Mouse (Mus musculus): ENCODE measurements around the gene Padi4. TPM values are rescaled to one million over a fixed set of nuclear protein-coding genes. Genes with fewer than 3 reads are reported as not detected.
A peak's percentile ranks its signal among the peaks of the same experiment; 100 is the strongest.

The Padi4 gene
- total RNA-seq, 2 experiments from 2014 or later: not detected

DNA sequence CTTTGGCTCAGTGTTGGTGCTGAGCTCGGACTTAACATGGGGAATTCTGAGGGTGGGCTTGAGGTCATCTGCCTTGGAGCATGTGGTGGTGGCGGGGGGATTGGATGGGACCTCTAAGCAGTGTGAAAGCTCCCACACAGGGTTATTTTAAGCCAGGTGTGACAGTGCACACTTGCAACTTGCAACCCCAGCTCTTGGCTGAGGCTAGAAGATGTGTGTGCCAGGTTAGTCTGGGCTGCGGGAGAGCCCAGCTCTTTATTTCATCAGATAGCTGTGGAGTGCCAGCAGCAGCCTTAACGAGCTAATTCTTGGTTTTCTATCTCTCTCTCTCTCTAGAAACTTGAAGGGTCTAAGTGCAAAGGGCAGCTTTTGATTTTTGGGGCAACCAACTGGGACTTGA, 66.4 kb downstream of the Padi4 start:
- DNase-seq (ENCODE audit: extremely low spot score in 1 of 2, low spot score in 1 of 2): no peak

GRCm38 (mm10) chr4:140704166-140704565, 69.9 kb downstream of the Padi4 start:
- DNase-seq (ENCODE audit: extremely low spot score in 1 of 2, low spot score in 1 of 2): no peak

- DNase-seq (ENCODE audit: extremely low spot score in 1 of 2, low spot score in 1 of 2): no peak
These were observed 70.4 kb downstream of the Padi4 start for GRCm38 (mm10) chr4:140703636-140704035.

- DNase-seq (ENCODE audit: extremely low spot score in 1 of 2, low spot score in 1 of 2): peak; percentile 62 to 63
These were observed 71.3 kb downstream of the Padi4 start for GRCm38 (mm10) chr4:140702611-140703327.

- no peak for DNase-seq (ENCODE audit: extremely low spot score in 1 of 2, low spot score in 1 of 2)
These were observed 72.1 kb downstream of the Padi4 start for GRCm38 (mm10) chr4:140701716-140702561.

GRCm38 (mm10) chr4:140701049-140701715, 72.9 kb downstream of the Padi4 start:
- peak; percentile 67 to 85 for DNase-seq (ENCODE audit: extremely low spot score in 1 of 2, low spot score in 1 of 2)

GRCm38 (mm10) chr4:140700269-140701018, 73.6 kb downstream of the Padi4 start, which contains the start of gene Rcc2:
TSS of gene Rcc2 (plus strand) at chr4:140700541.
- DNase-seq (ENCODE audit: extremely low spot score in 1 of 2, low spot score in 1 of 2): no peak

DNA sequence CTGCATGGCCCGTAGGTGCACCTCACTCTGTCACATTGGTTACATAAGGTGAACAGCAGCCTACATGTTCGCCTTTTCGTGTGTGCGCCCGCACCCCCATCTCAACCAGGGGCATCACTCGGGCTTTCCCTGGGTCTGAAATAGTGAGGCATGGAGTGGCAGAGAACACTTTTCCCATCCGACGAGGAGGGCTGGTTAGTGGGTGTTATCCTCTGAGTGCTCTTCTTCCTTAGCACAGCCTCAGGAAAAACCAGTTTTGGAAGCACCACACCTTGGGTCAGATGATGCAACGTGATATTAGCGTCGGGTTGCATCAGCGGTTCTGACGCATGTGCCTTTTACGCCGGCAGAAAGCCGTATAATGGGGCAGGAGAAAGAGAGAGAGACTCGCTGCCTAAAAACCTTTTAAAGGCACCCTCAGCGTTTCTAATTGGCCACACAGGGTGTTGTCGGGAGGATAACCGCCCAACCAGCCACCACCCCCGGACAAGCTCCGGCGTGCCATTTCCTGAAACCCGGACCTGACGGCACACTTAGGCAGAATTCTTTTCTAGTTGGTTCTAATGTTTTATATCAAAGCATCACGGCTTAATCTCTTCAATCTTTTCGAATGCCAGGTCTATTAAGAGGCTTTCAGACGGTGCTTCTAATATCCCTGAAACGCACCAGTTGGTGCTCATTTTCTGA, 74.5 kb downstream of the Padi4 start:
- DNase-seq (ENCODE audit: extremely low spot score in 1 of 2, low spot score in 1 of 2): peak; percentile 40 to 48

Small RNAs within 50 kb of the gene (microRNA-seq; reads per million reads assigned to microRNA genes)
- gene Gm25951: 0 reads per million in 2 experiments

Other genes starting within 250 kb of the Padi4 start
- gene Arhgef10l, start 108.2 kb downstream of the Padi4 start, total RNA-seq (2021): 10 to 100 TPM; 43.4 to 46.6 TPM
- gene Rcc2, start 73.7 kb downstream of the Padi4 start, total RNA-seq (2021): 10 to 100 TPM; 87.9 to 88.8 TPM
- gene Padi6, start 31.6 kb downstream of the Padi4 start, total RNA-seq (2021): not detected
- gene Padi3, start 36.4 kb upstream of the Padi4 start, total RNA-seq (2021): not detected
- gene Padi1, start 71.5 kb upstream of the Padi4 start, total RNA-seq (2021): not detected
- 10 to 100 TPM; 21.2 to 22.2 TPM for gene Padi2, start 132.1 kb upstream of the Padi4 start, total RNA-seq (2021)
- gene Sdhb, start 187.0 kb upstream of the Padi4 start, total RNA-seq (2021): 100 to 1,000 TPM; 182 to 190 TPM
- 100 to 1,000 TPM; 168 to 172 TPM for gene Atp13a2, start 212.6 kb upstream of the Padi4 start, total RNA-seq (2021)
- 1 to 10 TPM; 5.2 to 5.7 TPM for gene Mfap2, start 236.2 kb upstream of the Padi4 start, total RNA-seq (2021)

Data from layer of hippocampus, postnatal 25 days (tissue).